Mouse (Mus musculus) CH12.LX (cell line): ENCODE data around the gene Dazap1. TPM values are rescaled to one million over a fixed set of nuclear protein-coding genes. Genes with fewer than 3 reads are reported as not detected.

Experiments used
- DNase-seq: peaks from one replicate; pipeline ENCODE4 v3.0.0-alpha.2; 2013; ENCODE audit errors: extremely low read depth
- H3K27ac ChIP-seq: 2 replicates; pipeline ENCODE4 v1.5.1; 2012; ENCODE audit warnings: low read depth, mild to moderate bottlenecking, control low read depth, moderate library complexity; ENCODE audit not compliant: insufficient read depth
- H3K27me3 ChIP-seq: replicated peaks from 2 replicates; pipeline ENCODE3; 2012; ENCODE audit warnings: inconsistent platforms
- H3K36me3 ChIP-seq, 2 experiments: replicated peaks in 1 of 2; 2 replicates each; pipeline versions ENCODE3 to v1.6.1; 2012; ENCODE audit warnings: inconsistent platforms in 1 of 2, low read length in 1 of 2, mild to moderate bottlenecking in 1 of 2, mixed read lengths in 1 of 2, moderate library complexity in 1 of 2; ENCODE audit not compliant: control insufficient read depth in 1 of 2, insufficient read depth in 1 of 2
- H3K4me1 ChIP-seq, 2 experiments: 2 replicates each; pipeline ENCODE4 v1.6.1; 2012; ENCODE audit warnings: inconsistent platforms in 1 of 2, moderate library complexity in 1 of 2; ENCODE audit not compliant: insufficient read depth in 2 of 2, control insufficient read depth in 1 of 2
- H3K4me2 ChIP-seq: 2 replicates; pipeline ENCODE4 v1.6.1; 2012; ENCODE audit warnings: low read depth, mild to moderate bottlenecking, control low read depth; ENCODE audit not compliant: poor library complexity, insufficient read depth, severe bottlenecking
- H3K4me3 ChIP-seq, 3 experiments: fragments of 150-350 bp in 1 of 3; sonication (generic) in 1 of 3; replicated peaks in 1 of 3; 2 replicates each; pipeline versions ENCODE3 to v1.5.1; 2011 to 2012; ENCODE audit warnings: low read depth in 2 of 3, low read length in 2 of 3, mild to moderate bottlenecking in 2 of 3, moderate library complexity in 2 of 3, control low read depth in 1 of 3, improper control_type of control experiment in 1 of 3, inconsistent platforms in 1 of 3, mixed read lengths in 1 of 3; ENCODE audit not compliant: poor library complexity in 1 of 3
- H3K79me2 ChIP-seq: replicated peaks from 2 replicates; pipeline ENCODE4 v1.6.1; 2012; ENCODE audit warnings: mild to moderate bottlenecking, moderate library complexity; ENCODE audit not compliant: control insufficient read depth, poor library complexity, insufficient read depth, severe bottlenecking; ENCODE audit errors: extremely low read depth
- H3K9ac ChIP-seq: 2 replicates; pipeline ENCODE4 v1.6.1; 2012; ENCODE audit warnings: low read depth, mild to moderate bottlenecking, control low read depth, moderate library complexity; ENCODE audit not compliant: insufficient read depth
- H3K9me3 ChIP-seq: replicated peaks from 2 replicates; pipeline ENCODE3; 2012; ENCODE audit warnings: low read length, inconsistent platforms, mixed read lengths
- BHLHE40 ChIP-seq: IDR thresholded peaks from 2 replicates; pipeline ENCODE4 v1.6.1; 2011; ENCODE audit warnings: mild to moderate bottlenecking, low read depth, low read length, improper control_type of control experiment
- CHD2 ChIP-seq: IDR thresholded peaks from 2 replicates; pipeline ENCODE4 v1.6.1; 2011; ENCODE audit warnings: low read length, improper control_type of control experiment
- ETS1 ChIP-seq: conservative IDR thresholded peaks from 2 replicates; pipeline ENCODE4 v1.6.1; 2012; ENCODE audit warnings: low read depth, mild to moderate bottlenecking, inconsistent platforms, low read length, improper control_type of control experiment, moderate library complexity
- GABPA ChIP-seq: IDR thresholded peaks from 2 replicates; pipeline ENCODE4 v1.6.1; 2012; ENCODE audit warnings: low read depth, low read length, improper control_type of control experiment, inconsistent platforms; ENCODE audit not compliant: insufficient replicate concordance
- IRF4 ChIP-seq: IDR thresholded peaks from 2 replicates; pipeline ENCODE4 v1.6.1; 2014; ENCODE audit warnings: low read depth, mild to moderate bottlenecking, inconsistent platforms, low read length, improper control_type of control experiment
- JUN ChIP-seq: IDR thresholded peaks from 2 replicates; pipeline ENCODE4 v1.6.1; 2011; ENCODE audit warnings: low read depth, mild to moderate bottlenecking, low read length, improper control_type of control experiment, moderate library complexity; ENCODE audit not compliant: insufficient read depth
- JUND ChIP-seq: conservative IDR thresholded peaks from 2 replicates; pipeline ENCODE4 v1.6.1; 2011; ENCODE audit warnings: low read depth, low read length, improper control_type of control experiment
- KAT2A ChIP-seq: IDR thresholded peaks from 2 replicates; pipeline ENCODE4 v1.6.1; 2012; ENCODE audit warnings: low read length, improper control_type of control experiment, inconsistent platforms; ENCODE audit not compliant: insufficient replicate concordance
- NELFE ChIP-seq: IDR thresholded peaks from 2 replicates; pipeline ENCODE4 v1.6.1; 2011; ENCODE audit warnings: low read depth, low read length, improper control_type of control experiment
- NRF1 ChIP-seq: IDR thresholded peaks from 2 replicates; pipeline ENCODE4 v1.6.1; 2014; ENCODE audit warnings: low read depth, mild to moderate bottlenecking, inconsistent platforms, low read length, improper control_type of control experiment, moderate library complexity
- PAX5 ChIP-seq: IDR thresholded peaks from 2 replicates; pipeline ENCODE4 v1.6.1; 2012; ENCODE audit warnings: low read length, inconsistent platforms, mixed read lengths
- POLR2AphosphoS2 ChIP-seq: IDR thresholded peaks from 2 replicates; pipeline ENCODE4 v1.6.1; 2011; ENCODE audit warnings: low read depth, low read length, improper control_type of control experiment
- SIN3A ChIP-seq: IDR thresholded peaks from 2 replicates; pipeline ENCODE4 v1.6.1; 2012; ENCODE audit warnings: low read length, improper control_type of control experiment, inconsistent platforms
- UBTF ChIP-seq: IDR thresholded peaks from 2 replicates; pipeline ENCODE4 v1.6.1; 2012; ENCODE audit warnings: low read depth, mild to moderate bottlenecking, inconsistent platforms, low read length, improper control_type of control experiment, moderate library complexity
- USF2 ChIP-seq: conservative IDR thresholded peaks from 2 replicates; pipeline ENCODE4 v1.6.1; 2011; ENCODE audit warnings: low read depth, low read length, improper control_type of control experiment
- ZMIZ1 ChIP-seq: IDR thresholded peaks from 2 replicates; pipeline ENCODE4 v1.6.1; 2012; ENCODE audit warnings: low read depth, mild to moderate bottlenecking, inconsistent platforms, low read length, improper control_type of control experiment
- ZNF384 ChIP-seq: IDR thresholded peaks from 2 replicates; pipeline ENCODE4 v1.6.1; 2012; ENCODE audit warnings: low read depth, low read length, improper control_type of control experiment, inconsistent platforms
- dilution Hi-C: fragments of 300-500 bp; cut with MboI; formaldehyde crosslinking; loops from 2 replicates; pipeline ENCODE4 v1.14.3; 2020; ENCODE audit warnings: low sequenced_read_pairs; ENCODE audit not compliant: extremely low pct_unique_long_range_greater_than_20kb, extremely low pct_ligation_motif_present
- in situ Hi-C: fragments of 300-500 bp; cut with MboI; formaldehyde crosslinking; loops from 3 replicates; pipeline ENCODE4 v1.14.3; 2019; ENCODE audit warnings: low sequenced_read_pairs, low pct_ligation_motif_present, low pct_unique_long_range_greater_than_20kb, mixed read lengths
- polyA plus RNA-seq: library from polyadenylated mRNA; unstranded; fragments of >175 nt; gene quantifications from 2 replicates; pipeline ENCODE4 v1.2.1, GENCODE M21; 2012; ENCODE audit warnings: low read depth; ENCODE audit not compliant: insufficient read length
- total RNA-seq, 2 experiments: library from RNA; depleted of rRNA; stranded (reverse); fragments of 300-350 nt in 1 of 2; fragments of >200 nt in 1 of 2; gene quantifications; 2 replicates each; pipeline ENCODE4 v1.2.3; 2012 to 2014

Dazap1 gene
- total and polyA plus RNA-seq, 3 experiments = 162 to 236 (median 187) TPM

DNA sequence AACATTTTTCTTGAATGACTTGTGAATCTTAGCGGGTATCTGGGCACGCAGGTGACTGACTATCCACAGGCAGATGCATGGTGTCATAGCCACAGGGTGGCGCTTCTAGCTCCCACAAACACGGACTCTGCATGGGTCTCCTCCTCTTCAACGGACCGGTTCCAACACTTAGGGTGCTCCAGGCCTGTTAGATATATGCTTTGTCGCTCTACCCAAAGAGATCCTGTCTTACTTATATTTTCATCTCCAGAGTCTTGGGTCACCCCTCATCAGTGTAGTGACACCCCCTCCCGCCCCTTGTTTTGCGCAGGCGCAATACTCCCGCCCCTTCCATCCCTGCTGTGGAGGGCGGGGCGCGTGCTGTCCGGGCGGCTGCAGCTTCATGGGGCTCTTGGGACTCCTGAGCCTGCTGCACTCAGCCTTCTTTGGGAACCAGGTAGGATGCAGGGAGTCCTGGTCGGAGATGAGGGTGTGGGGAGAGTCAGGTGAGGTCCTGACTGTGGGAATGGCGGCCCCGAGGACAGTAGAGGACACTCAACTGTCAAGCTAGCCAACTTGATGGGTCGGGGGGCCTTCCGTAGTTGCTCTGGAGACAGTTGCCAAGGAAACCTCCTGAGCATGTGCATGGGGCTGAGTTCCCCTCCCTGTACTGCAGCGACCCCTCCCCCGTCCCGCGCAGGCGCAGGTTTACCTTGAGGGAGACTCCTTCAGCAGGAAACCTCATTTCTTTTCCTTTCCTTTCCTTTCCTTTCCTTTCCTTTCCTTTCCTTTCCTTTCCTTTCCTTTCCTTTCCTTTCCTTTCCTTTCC is 34.5 kb downstream of the Dazap1 start, which contains the start of gene Apc2 (continued):
- TF ChIP-seq UBTF (no peak), JUND (no peak), BHLHE40 (0 out of 2 replicates have a peak, but pooled peaks have one; percentile 40), NRF1 (no peak), POLR2AphosphoS2 (0 out of 2 replicates have a peak, but pooled peaks have one; percentile 23), SIN3A (peak; percentile 59; the same call in 1 of the 2 replicates), CHD2 (peak; percentile 59; the same call in 1 of the 2 replicates)
- TF ChIP-seq, all 38 proteins: peak for 12

DNA sequence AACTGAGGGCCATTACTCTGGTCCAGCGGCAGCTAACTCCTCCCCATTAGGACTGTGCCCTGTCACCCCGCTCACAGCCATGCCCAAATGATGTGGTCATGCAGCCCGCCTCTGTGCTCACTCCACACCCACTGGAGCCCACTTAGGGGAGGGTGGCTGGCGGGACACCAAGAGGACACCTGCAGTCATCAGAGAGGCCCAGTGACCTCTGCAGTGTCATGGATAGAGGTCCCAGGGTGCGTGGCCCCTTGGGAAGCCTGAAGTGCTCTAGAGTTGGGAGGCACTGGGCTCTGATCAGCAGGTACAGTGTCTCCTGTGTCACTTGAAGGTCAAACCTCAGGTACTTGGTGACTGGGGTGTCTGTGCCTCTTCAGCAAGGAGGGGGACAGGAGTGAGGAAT is 35.5 kb downstream of the Dazap1 start:
- H3K27ac ChIP-seq = no peak overlapping the region
- H3K4me2 ChIP-seq = no peak overlapping the region
- dilution Hi-C loops = no loop called here
- peaks cover 17% of the 10 kb centered on the region for H3K79me2 ChIP-seq
- no peak overlapping the region for H3K4me3 ChIP-seq
- TF ChIP-seq NELFE (no peak), USF2 (no peak), JUN (no peak), GABPA (no peak), ZMIZ1 (no peak), ZNF384 (no peak)
- TF ChIP-seq, all 38 proteins: peak for 0
- H3K9me3 ChIP-seq = no peaks in the 10 kb centered on the region
- peaks cover 18 to 29% of the 10 kb centered on the region in 2 experiments for H3K36me3 ChIP-seq
- no peak for DNase-seq
- H3K4me1 ChIP-seq = peaks cover 8 to 30% of the 10 kb centered on the region in 2 experiments; a peak in 3 of 4 replicates
- H3K9ac ChIP-seq = no peak overlapping the region
- peaks cover 31% of the 10 kb centered on the region for H3K27me3 ChIP-seq
- in situ Hi-C loops = no loop called here

DNA sequence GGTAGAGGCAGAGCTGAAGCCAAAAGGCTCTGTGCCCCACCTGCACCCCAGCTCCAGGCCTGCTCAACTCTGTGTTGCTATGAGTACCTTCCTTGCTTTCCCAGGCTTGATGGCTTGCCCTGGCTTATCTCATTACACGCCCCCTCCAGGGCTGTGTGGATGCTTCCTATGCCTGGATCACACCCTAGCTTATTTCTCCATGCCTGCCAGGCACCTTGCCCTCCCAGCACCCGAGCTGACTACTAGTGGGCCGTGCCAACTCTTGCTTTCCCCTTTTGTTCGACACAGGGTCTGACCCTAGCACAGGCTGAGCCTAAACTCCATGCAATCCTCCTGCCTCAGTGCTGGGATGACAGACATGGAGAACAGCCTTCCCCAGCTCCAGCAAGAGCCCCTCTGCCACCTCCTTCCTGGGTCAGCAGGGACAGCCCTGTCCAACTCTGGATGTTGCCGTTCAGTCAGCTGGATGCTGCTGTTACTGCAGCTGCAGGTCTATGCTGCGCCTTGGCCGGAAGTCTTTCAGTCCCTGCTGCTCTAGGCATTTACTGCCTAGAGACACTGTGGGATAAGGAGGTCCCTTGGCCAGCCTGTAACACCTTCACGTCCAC is 36.3 kb downstream of the Dazap1 start:
- Histone ChIP-seq H3K27ac (no peak overlapping the region), H3K4me3 (no peak overlapping the region), H3K36me3 (peaks cover 18 to 29% of the 10 kb centered on the region in 2 experiments), H3K79me2 (peaks cover 14% of the 10 kb centered on the region), H3K9ac (no peak overlapping the region), H3K27me3 (peaks cover 39% of the 10 kb centered on the region), H3K4me2 (no peak overlapping the region), H3K9me3 (no peaks in the 10 kb centered on the region), H3K4me1 (peaks cover 8 to 30% of the 10 kb centered on the region in 2 experiments; a peak in 3 of 4 replicates)
- in situ Hi-C loops = no loop called here
- TF ChIP-seq KAT2A = no peak
- TF ChIP-seq ETS1 = no peak
- TF ChIP-seq POLR2AphosphoS2 = no peak
- TF ChIP-seq IRF4 = no peak
- no peak for TF ChIP-seq NELFE
- no peak for TF ChIP-seq CHD2
- TF ChIP-seq PAX5 = no peak
- TF ChIP-seq ZMIZ1 = no peak
- DNase-seq = no peak
- dilution Hi-C loops = no loop called here
